Mouse (Mus musculus): ENCODE measurements around the gene Lrrc34. TPM values are rescaled to one million over a fixed set of nuclear protein-coding genes. Genes with fewer than 3 reads are reported as not detected.

Lrrc34 gene
- polyA plus RNA-seq, 1 experiment from 2014 or later: 0.86 TPM

GRCm38 (mm10) chr3:30648466-30648865 is 797 bp upstream of the Lrrc34 start:
- no peak overlapping the region for H3K27ac ChIP-seq (ENCODE audit: low read length)
- peaks cover 12% of the 10 kb centered on the region for H3K4me1 ChIP-seq (replicated peaks; ENCODE audit: control insufficient read depth, insufficient read depth, low read length)
- H3K4me2 ChIP-seq (ENCODE audit: low read length): no peak overlapping the region
- no peaks in the 10 kb centered on the region for H3K9me3 ChIP-seq (ENCODE audit: control insufficient read depth, low read length)
- no peak overlapping the region for H3K4me3 ChIP-seq (replicated peaks; ENCODE audit: low read length)
- no peak overlapping the region for H3K9ac ChIP-seq (replicated peaks; ENCODE audit: low read depth, low read length)
- 90% methylated on average over 2 of the region's 2 CpGs for WGBS
- no peak for ATAC-seq
- H3K36me3 ChIP-seq (ENCODE audit: control insufficient read depth, insufficient read depth): no peaks in the 10 kb centered on the region
- H3K27me3 ChIP-seq (replicated peaks; ENCODE audit: control insufficient read depth, insufficient read depth, low read length): peaks cover 9% of the 10 kb centered on the region

DNA sequence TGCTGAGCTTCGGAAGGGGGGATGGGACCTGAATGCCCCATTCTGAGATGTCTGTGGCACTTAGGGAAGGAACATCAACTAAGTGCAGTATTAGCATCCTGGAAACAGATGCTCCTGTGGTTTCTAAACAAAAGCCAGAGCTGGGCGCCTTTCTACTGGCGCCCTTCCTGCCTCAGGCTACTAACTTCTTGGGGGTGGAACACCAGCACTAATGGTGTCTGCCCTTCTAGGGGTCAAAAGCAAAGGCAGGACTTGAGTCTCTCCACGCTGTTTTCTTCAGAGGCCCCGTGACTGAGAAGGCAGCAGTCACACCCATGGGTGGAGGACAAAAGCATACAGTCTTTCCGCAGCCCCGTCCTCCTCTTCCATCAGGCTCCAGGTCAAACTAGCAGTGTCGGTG is 908 bp downstream of the Lrrc34 start:
- Histone ChIP-seq H3K9ac (replicated peaks; ENCODE audit: low read depth, low read length) (no peak overlapping the region), H3K36me3 (ENCODE audit: control insufficient read depth, insufficient read depth) (no peaks in the 10 kb centered on the region), H3K27ac (ENCODE audit: low read length) (no peak overlapping the region), H3K9me3 (ENCODE audit: control insufficient read depth, low read length) (no peaks in the 10 kb centered on the region), H3K27me3 (replicated peaks; ENCODE audit: control insufficient read depth, insufficient read depth, low read length) (peaks cover 9% of the 10 kb centered on the region), H3K4me1 (replicated peaks; ENCODE audit: control insufficient read depth, insufficient read depth, low read length) (peaks cover 12% of the 10 kb centered on the region), H3K4me3 (replicated peaks; ENCODE audit: low read length) (no peak overlapping the region), H3K4me2 (ENCODE audit: low read length) (no peak overlapping the region)
- ATAC-seq: no peak
- WGBS: 53% methylated on average over 8 of the region's 8 CpGs

- Histone ChIP-seq H3K4me1 (replicated peaks; ENCODE audit: control insufficient read depth, insufficient read depth, low read length) (peaks cover 4% of the 10 kb centered on the region), H3K27ac (ENCODE audit: low read length) (no peak within 1 kb of the TSS), H3K4me2 (ENCODE audit: low read length) (no peak within 1 kb of the TSS), H3K36me3 (ENCODE audit: control insufficient read depth, insufficient read depth) (no peaks in the 10 kb centered on the region), H3K9ac (replicated peaks; ENCODE audit: low read depth, low read length) (no peak within 1 kb of the TSS), H3K9me3 (ENCODE audit: control insufficient read depth, low read length) (no peaks in the 10 kb centered on the region), H3K27me3 (replicated peaks; ENCODE audit: control insufficient read depth, insufficient read depth, low read length) (peaks cover 3% of the 10 kb centered on the region), H3K4me3 (replicated peaks; ENCODE audit: low read length) (no peak within 1 kb of the TSS)
- 68% methylated on average over 2 of the region's 2 CpGs for WGBS
- ATAC-seq: no peak
These were observed 3.5 kb downstream of the Lrrc34 start, which contains the start of gene Lrriq4 for GRCm38 (mm10) chr3:30644207-30644606. Gene Lrriq4, plus strand, starts transcription at chr3:30644507.

- H3K27me3 ChIP-seq (replicated peaks; ENCODE audit: control insufficient read depth, insufficient read depth, low read length): no peaks in the 10 kb centered on the region
- H3K9ac ChIP-seq (replicated peaks; ENCODE audit: low read depth, low read length): no peak overlapping the region
- ATAC-seq: no peak
- no peak overlapping the region for H3K27ac ChIP-seq (ENCODE audit: low read length)
- no peaks in the 10 kb centered on the region for H3K36me3 ChIP-seq (ENCODE audit: control insufficient read depth, insufficient read depth)
- H3K4me3 ChIP-seq (replicated peaks; ENCODE audit: low read length): no peak overlapping the region
- WGBS: 81% methylated on average over 4 of the region's 4 CpGs
- no peak overlapping the region for H3K4me2 ChIP-seq (ENCODE audit: low read length)
- no peaks in the 10 kb centered on the region for H3K4me1 ChIP-seq (replicated peaks; ENCODE audit: control insufficient read depth, insufficient read depth, low read length)
- H3K9me3 ChIP-seq (ENCODE audit: control insufficient read depth, low read length): no peaks in the 10 kb centered on the region
These were observed 12.0 kb downstream of the Lrrc34 start for GRCm38 (mm10) chr3:30635629-30636028.

DNA sequence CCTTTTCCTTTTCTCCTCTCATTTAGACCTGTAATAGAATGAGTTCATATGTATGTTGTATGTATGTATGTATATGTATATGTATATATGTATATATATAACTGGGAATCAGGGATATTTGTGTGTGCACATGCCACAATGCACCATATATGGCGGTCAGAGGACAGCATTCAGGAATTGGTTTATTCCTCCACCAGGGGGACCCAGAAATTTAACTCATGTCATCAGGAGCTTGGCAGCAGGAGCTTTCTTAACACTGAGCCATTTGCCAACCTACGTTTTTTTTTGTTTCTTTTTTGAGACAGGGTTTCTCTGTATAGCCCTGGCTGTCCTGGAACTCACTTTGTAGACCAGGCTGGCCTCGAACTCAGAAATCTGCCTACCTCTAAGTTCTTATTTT is 14.0 kb downstream of the Lrrc34 start:
- 54% methylated on average over 3 of the region's 3 CpGs for WGBS
- Histone ChIP-seq H3K4me3 (replicated peaks; ENCODE audit: low read length) (no peak overlapping the region), H3K4me2 (ENCODE audit: low read length) (no peak overlapping the region), H3K27ac (ENCODE audit: low read length) (no peak overlapping the region), H3K36me3 (ENCODE audit: control insufficient read depth, insufficient read depth) (no peaks in the 10 kb centered on the region), H3K9me3 (ENCODE audit: control insufficient read depth, low read length) (no peaks in the 10 kb centered on the region), H3K9ac (replicated peaks; ENCODE audit: low read depth, low read length) (no peak overlapping the region), H3K4me1 (replicated peaks; ENCODE audit: control insufficient read depth, insufficient read depth, low read length) (no peaks in the 10 kb centered on the region), H3K27me3 (replicated peaks; ENCODE audit: control insufficient read depth, insufficient read depth, low read length) (no peaks in the 10 kb centered on the region)
- no peak for ATAC-seq

DNA sequence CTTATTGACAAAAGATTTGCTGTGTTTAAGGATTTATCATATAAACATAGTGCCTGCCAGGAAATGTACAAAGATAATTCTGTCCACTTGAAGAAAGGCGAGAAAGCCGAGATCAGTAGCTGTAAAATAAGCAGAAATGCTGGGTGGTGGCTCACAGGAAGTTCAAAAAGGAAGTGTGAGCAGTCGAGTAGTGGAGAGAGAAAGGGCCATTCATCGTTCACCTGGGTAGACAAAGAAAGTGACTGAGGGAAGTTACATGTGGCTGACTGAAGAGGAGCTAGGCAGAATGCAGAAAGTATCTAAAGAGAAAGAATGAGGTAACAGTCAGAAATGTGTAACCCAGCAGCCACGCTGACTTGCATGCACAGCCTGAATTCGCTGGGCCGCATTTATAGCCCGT is 27.5 kb downstream of the Lrrc34 start:
- Histone ChIP-seq H3K4me2 (ENCODE audit: low read length) (no peak overlapping the region), H3K36me3 (ENCODE audit: control insufficient read depth, insufficient read depth) (peaks cover 16% of the 10 kb centered on the region), H3K27me3 (replicated peaks; ENCODE audit: control insufficient read depth, insufficient read depth, low read length) (no peaks in the 10 kb centered on the region), H3K4me1 (replicated peaks; ENCODE audit: control insufficient read depth, insufficient read depth, low read length) (no peaks in the 10 kb centered on the region), H3K9ac (replicated peaks; ENCODE audit: low read depth, low read length) (no peak overlapping the region), H3K4me3 (replicated peaks; ENCODE audit: low read length) (no peak overlapping the region), H3K27ac (ENCODE audit: low read length) (no peak overlapping the region), H3K9me3 (ENCODE audit: control insufficient read depth, low read length) (no peaks in the 10 kb centered on the region)
- ATAC-seq: no peak
- 87% methylated on average over 8 of the region's 8 CpGs for WGBS

DNA sequence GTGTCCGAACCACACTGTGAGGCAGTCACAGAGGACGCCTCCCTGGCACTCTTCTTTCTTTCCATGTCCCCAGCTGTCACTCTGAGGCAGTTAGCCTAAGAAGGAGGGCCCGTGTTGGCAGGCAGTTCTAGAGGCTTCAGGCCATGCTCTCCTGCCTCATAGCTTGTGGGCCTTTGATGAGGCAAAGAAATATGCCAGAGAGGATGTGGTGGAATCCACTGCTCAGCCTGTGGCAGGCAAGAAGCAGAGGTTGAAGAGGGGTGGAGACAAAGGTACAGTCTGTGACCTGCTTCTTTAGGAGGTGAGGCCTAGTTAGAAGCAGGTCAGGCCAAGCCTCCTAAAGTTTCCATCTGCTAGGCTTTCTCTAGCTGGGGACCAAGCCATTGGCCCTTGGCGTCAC is 36.7 kb downstream of the Lrrc34 start:
- Histone ChIP-seq H3K27ac (ENCODE audit: low read length) (no peak overlapping the region), H3K9me3 (ENCODE audit: control insufficient read depth, low read length) (no peaks in the 10 kb centered on the region), H3K4me1 (replicated peaks; ENCODE audit: control insufficient read depth, insufficient read depth, low read length) (peaks cover 5% of the 10 kb centered on the region; the same call in 1 of the 2 replicates), H3K36me3 (ENCODE audit: control insufficient read depth, insufficient read depth) (peaks cover 30% of the 10 kb centered on the region), H3K9ac (replicated peaks; ENCODE audit: low read depth, low read length) (no peak overlapping the region), H3K27me3 (replicated peaks; ENCODE audit: control insufficient read depth, insufficient read depth, low read length) (no peaks in the 10 kb centered on the region), H3K4me3 (replicated peaks; ENCODE audit: low read length) (no peak overlapping the region), H3K4me2 (ENCODE audit: low read length) (no peak overlapping the region)
- 92% methylated on average over 4 of the region's 4 CpGs for WGBS
- no peak for ATAC-seq

DNA sequence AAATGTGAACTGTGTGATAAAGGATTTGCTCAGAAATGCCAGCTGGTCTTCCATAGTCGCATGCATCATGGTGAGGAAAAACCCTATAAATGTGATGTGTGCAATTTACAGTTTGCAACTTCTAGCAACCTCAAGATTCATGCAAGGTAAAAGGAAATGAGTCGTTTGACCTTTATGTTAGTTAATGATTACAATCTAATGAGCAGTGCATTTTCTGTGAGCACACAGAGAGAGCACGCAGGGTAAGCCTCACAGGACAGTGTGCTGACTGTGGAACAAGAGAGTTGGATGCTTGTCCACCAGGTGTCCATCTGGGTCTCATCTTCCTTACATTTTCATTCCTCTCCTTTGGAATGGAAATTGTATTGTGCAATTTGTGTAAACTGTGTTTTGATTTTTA is 38.7 kb downstream of the Lrrc34 start:
- no peaks in the 10 kb centered on the region for H3K9me3 ChIP-seq (ENCODE audit: control insufficient read depth, low read length)
- WGBS: 95% methylated on average over 3 of the region's 3 CpGs
- no peak for ATAC-seq
- no peak overlapping the region for H3K4me2 ChIP-seq (ENCODE audit: low read length)
- H3K9ac ChIP-seq (replicated peaks; ENCODE audit: low read depth, low read length): no peak overlapping the region
- no peak overlapping the region for H3K4me3 ChIP-seq (replicated peaks; ENCODE audit: low read length)
- H3K36me3 ChIP-seq (ENCODE audit: control insufficient read depth, insufficient read depth): peaks cover 23% of the 10 kb centered on the region
- H3K27ac ChIP-seq (ENCODE audit: low read length): no peak overlapping the region
- no peaks in the 10 kb centered on the region for H3K27me3 ChIP-seq (replicated peaks; ENCODE audit: control insufficient read depth, insufficient read depth, low read length)
- peaks cover 5% of the 10 kb centered on the region for H3K4me1 ChIP-seq (replicated peaks; ENCODE audit: control insufficient read depth, insufficient read depth, low read length)

- WGBS: 29% methylated on average over 10 of the region's 10 CpGs
- Histone ChIP-seq H3K9ac (replicated peaks; ENCODE audit: low read depth, low read length) (peak overlapping the region; percentile 87), H3K27me3 (replicated peaks; ENCODE audit: control insufficient read depth, insufficient read depth, low read length) (no peaks in the 10 kb centered on the region), H3K4me3 (replicated peaks; ENCODE audit: low read length) (peak overlapping the region; percentile 92), H3K4me2 (ENCODE audit: low read length) (peak overlapping the region; percentile 68), H3K4me1 (replicated peaks; ENCODE audit: control insufficient read depth, insufficient read depth, low read length) (peaks cover 19% of the 10 kb centered on the region), H3K9me3 (ENCODE audit: control insufficient read depth, low read length) (no peaks in the 10 kb centered on the region), H3K27ac (ENCODE audit: low read length) (no peak overlapping the region; the same call in 1 of the 2 replicates), H3K36me3 (ENCODE audit: control insufficient read depth, insufficient read depth) (peaks cover 2% of the 10 kb centered on the region; the same call in 1 of the 2 replicates)
- no peak for ATAC-seq
These were observed 44.4 kb downstream of the Lrrc34 start for GRCm38 (mm10) chr3:30603256-30603655.

GRCm38 (mm10) chr3:30602740-30603098 is 45.0 kb downstream of the Lrrc34 start:
- Histone ChIP-seq H3K9ac (replicated peaks; ENCODE audit: low read depth, low read length) (peak overlapping the region; percentile 87), H3K4me2 (ENCODE audit: low read length) (peak overlapping the region; percentile 68), H3K27me3 (replicated peaks; ENCODE audit: control insufficient read depth, insufficient read depth, low read length) (no peaks in the 10 kb centered on the region), H3K4me3 (replicated peaks; ENCODE audit: low read length) (peak overlapping the region; percentile 92), H3K27ac (ENCODE audit: low read length) (peak overlapping the region; percentile 97), H3K36me3 (ENCODE audit: control insufficient read depth, insufficient read depth) (no peaks in the 10 kb centered on the region; the same call in 1 of the 2 replicates), H3K9me3 (ENCODE audit: control insufficient read depth, low read length) (no peaks in the 10 kb centered on the region), H3K4me1 (replicated peaks; ENCODE audit: control insufficient read depth, insufficient read depth, low read length) (peaks cover 17% of the 10 kb centered on the region)
- ATAC-seq: peak; percentile 49
- WGBS: under 1% methylated on average over 27 of the region's 27 CpGs
